Mouse (Mus musculus) layer of hippocampus, adult 18-20 months (tissue): ENCODE data around the gene Aadacl4. TPM values are rescaled to one million over a fixed set of nuclear protein-coding genes. Genes with fewer than 3 reads are reported as not detected.
"Not testable (repeated sequence)": the region's sequence is repeated elsewhere in the genome, so short reads cannot be mapped to it uniquely, and the experiment has no call there.

Experiments used
- DNase-seq, 2 experiments: peaks; one replicate each; pipeline ENCODE4 v3.0.0; 2022; ENCODE audit warnings: low spot score in 2 of 2
- long read RNA-seq: library from polyadenylated mRNA; stranded (forward); transcript quantifications from one replicate; pipeline ENCODE4 v2.0.0, GENCODE M21; 2021
- total RNA-seq, 2 experiments: library from RNA; stranded (reverse); gene quantifications; 2 replicates each; pipeline ENCODE4 v1.2.3; 2021

Gene Aadacl4
- not detected for total RNA-seq
- long read RNA-seq = 0 reads

- no peak for DNase-seq
Measured at GRCm38 (mm10) chr4:144613407-144613806, at the start of gene Aadacl4. Aadacl4 (plus strand) TSS chr4:144613707.

DNA sequence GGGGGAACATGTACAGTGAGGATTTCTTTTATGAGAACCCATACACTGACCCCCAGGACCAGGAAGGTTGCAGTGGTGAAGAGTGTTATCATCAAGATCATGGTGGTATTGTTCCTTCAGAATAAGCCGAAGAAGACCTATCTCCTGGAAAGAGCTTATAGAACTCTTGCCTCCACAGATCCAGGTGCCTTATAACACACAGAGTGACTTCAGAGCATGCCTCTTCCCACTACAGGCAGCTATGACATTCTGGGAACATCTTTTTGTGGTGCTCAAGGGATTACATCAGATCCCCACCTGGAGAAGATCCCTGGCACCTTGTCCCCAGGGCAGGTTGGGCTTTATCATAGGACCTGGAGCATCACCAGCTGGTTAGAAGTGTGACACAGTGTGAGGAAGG is 48.5 kb upstream of the Aadacl4 start, which contains the start of gene Gm13124:
Gene Gm13124, minus strand, starts transcription at position 101 of the 400 bp plus-strand sequence.
- DNase-seq = no peak

- no peak for DNase-seq
Measured at GRCm38 (mm10) chr4:144567752-144568151, 45.8 kb upstream of the Aadacl4 start.

DNA sequence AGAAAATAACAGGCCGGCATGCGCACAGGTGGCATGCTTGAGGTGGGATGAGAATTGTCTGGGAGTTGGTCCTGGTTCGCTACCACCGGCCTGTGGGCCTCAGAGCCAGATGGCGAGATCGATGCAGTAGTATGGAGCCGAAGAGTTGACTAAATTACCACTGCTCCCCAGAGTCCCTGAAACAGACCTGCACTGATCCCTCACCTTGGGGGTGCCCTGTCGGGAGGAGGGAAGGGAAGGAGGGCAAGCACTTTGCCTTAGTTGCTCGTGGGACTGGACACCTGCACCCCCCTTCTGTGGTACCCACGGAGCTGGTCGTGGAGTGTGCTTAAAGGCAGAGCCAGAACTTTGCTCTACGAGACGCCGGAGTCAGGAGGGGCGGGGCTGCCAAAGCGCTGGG is 27.3 kb upstream of the Aadacl4 start:
- DNase-seq = not testable (repeated sequence)

DNA sequence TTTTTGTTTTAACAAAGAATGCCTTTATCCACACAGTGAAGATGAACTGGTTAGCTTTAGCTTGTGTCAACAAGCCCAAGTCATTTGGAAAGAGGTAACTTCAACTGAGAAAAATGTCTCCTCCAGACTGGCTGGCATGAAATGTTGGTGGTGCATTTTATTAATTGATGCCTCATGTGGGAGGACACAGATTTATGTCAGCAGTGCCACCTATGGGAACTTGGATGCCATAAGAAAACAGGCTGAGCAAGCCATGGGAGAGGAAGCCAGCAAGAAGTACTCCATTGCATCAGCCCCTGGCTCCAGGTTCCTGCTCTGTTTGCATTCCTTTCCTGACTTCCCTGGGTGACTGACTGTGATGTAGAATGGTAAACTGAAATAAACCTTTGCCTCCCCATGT is 20.7 kb upstream of the Aadacl4 start:
- DNase-seq = no peak

GRCm38 (mm10) chr4:144614586-144614985 is 1.1 kb downstream of the Aadacl4 start:
- no peak for DNase-seq

DNA sequence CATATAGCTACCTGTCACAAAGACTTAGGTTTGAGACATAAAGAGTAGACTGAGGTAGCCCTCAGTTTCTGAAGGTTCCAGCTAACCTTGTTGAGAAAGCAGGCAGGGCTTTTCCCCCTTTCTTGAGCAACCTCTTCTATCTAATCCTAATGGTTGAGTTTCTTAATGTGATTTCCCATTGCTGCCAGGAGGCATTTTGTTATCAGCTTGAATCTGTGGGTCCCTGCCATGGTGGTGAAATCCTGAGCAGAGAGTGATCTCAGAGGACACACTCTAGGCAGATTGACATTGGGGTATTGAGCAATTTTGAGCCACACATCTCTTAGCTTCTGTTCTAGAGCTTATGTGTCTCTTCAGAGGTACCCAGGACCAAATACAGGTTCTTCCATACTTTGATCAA is 24.8 kb downstream of the Aadacl4 start:
- DNase-seq = no peak

Other genes with a start within 250 kb of the Aadacl4 start
- not detected for gene Pramef20, start 235.8 kb upstream of the Aadacl4 start, total RNA-seq
- gene Pramef12, start 205.2 kb upstream of the Aadacl4 start, total RNA-seq = not detected
- not detected for gene 1700012P22Rik, start 174.9 kb upstream of the Aadacl4 start, total RNA-seq
- gene Gm9944, start 160.4 kb upstream of the Aadacl4 start, total RNA-seq = not detected
- gene Aadacl3, start 150.0 kb upstream of the Aadacl4 start, total RNA-seq = not detected
- not detected for gene 9430007A20Rik, start 93.9 kb upstream of the Aadacl4 start, total RNA-seq
- gene Gm13124, start 48.6 kb upstream of the Aadacl4 start, total RNA-seq = not detected
- gene Gm436, start 72.7 kb downstream of the Aadacl4 start, total RNA-seq = not detected
- gene Gm13178, start 107.7 kb downstream of the Aadacl4 start, total RNA-seq = not detected
- gene Gm438, start 172.9 kb downstream of the Aadacl4 start, total RNA-seq = not detected